Mouse (Mus musculus) monocyte, adult 59 days (primary cell): ENCODE data around the gene Trim30c. TPM values are rescaled to one million over a fixed set of nuclear protein-coding genes. Genes with fewer than 3 reads are reported as not detected.

Experiments
- total RNA-seq, 2 experiments: library from RNA; stranded (reverse); gene quantifications; one replicate each; pipeline ENCODE4 v1.2.4; 2023

The Trim30c gene
- 1 to 10 TPM; 4.3 to 7.5 TPM for total RNA-seq

DNA sequence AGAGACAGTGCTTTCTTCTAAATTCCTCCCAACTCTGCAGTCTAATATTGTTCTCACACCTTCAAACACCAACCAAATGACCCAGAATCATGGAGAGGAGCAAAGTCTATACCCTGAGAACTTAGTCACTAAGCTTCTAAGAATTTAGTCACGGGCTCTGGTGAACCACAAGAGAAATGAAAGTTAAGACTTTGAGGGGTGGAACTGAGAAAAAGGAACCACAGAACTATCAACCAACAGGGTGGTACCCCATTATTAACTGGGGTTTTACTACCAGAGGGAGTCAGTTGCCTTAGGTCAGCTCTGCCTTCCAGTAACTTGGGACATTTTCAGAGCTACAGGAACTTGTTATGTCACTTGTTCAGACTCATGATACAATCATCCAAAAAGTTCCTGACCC lies at the start of gene Trim30c:
Trim30c (minus strand) TSS at position 140 of the 400 bp plus-strand sequence.

DNA sequence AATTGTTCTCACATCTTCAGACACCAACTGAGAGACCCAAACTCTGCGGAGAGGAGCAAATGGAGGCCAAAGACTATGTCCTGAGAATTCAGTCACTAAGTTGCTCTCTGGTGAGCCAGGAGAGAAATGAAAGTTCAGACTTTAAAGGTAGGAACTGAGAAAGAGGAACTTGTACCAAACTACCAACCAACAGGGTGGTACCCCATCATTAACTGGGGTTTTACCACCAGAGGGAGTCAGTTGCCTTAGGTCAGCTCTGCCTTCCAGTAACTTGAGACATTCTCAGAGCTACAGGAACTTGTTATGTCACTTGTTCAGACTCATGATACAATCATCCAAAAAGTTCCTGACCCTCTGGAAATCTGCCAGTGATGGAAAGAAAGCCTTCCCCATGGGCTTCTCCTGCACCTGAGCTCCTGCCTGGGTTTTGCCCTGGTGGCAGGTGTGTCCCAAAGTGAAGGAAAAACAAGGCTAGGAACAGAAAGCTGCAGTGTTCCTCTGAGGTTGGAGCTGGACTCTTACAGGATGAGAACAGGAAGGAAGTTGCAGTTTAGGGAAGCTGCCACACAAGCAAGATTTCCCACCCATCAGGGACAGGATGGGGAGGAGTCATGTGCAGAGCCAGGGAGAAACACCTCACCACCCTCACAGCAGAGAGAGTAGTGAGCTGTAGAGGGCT lies 30.8 kb downstream of the Trim30c start, which contains the start of gene Trim30b:
Trim30b (minus strand) TSS at position 149 of the 679 bp plus-strand sequence.

DNA sequence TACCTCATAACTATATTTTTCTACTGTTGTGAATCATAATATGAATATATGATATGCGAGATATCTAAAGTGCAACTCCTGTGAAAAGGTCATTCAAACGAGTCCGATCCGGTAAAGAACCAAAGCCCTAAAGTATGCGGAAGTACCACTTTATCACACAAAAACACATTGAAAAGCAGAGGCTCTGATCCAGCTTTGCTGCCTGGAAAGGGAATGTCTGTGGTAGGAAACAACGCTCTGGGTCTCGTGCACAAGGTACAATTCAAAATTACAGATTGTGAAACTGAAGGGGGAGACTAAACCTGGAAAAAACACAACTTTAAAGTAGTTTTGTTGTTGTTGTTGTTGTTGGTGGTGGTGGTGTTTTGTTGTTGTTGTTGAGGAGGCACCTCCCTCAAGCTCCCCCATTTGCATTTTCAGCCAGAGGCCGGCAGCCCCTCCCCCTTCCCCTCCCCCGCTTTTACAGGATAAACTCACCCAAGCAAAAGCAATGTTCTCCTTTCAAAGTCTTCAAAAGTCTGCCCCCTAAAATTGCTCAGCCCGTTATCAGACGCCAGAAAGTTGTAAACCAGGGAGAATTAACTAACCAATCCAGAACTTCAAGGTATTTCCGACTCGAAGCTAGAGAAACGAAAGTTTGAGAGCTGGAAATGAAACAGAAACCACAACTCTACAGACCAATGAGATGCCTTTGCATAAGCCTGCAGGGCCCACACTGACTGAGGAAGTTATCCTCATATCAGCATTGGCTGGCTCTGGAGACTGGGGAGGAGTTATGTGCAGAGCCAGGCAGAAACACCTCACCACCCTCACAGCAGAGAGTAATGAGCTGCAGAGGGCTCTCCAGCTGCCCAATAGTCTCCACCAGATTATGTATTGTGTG lies 47.7 kb downstream of the Trim30c start, which contains the start of gene Trim12c:
Trim12c (minus strand) TSS at position 646 of the 883 bp plus-strand sequence.

Other genes starting within 250 kb of the Trim30c start
- not detected for gene Olfm5, start 236.0 kb downstream of the Trim30c start, total RNA-seq
- gene Olfr648, start 217.4 kb downstream of the Trim30c start, total RNA-seq = not detected
- gene Olfr649, start 204.9 kb downstream of the Trim30c start, total RNA-seq = not detected
- gene Trim6, start 182.0 kb downstream of the Trim30c start, total RNA-seq = under 1 TPM; 0.24 to 0.39 TPM
- gene Trim34a, start 156.4 kb downstream of the Trim30c start, total RNA-seq = 10 to 100 TPM; 20.9 to 21.9 TPM
- 10 to 100 TPM; 13.3 to 15.3 TPM for gene Trim5, start 112.7 kb downstream of the Trim30c start, total RNA-seq
- gene Trim12a, start 85.4 kb downstream of the Trim30c start, total RNA-seq = 10 to 100 TPM; 43.9 to 46.9 TPM
- gene Trim34b, start 71.4 kb downstream of the Trim30c start, total RNA-seq = 1 to 10 TPM; 1.9 to 2.5 TPM
- 10 to 100 TPM; 27.5 to 28.4 TPM for gene Trim12c, start 47.5 kb downstream of the Trim30c start, total RNA-seq
- gene Trim30b, start 31.0 kb downstream of the Trim30c start, total RNA-seq = 10 to 100 TPM in 1 of 2 experiments, 1 to 10 TPM in 1; 9.3 to 11.8 TPM
- gene Trim30a, start 64.4 kb upstream of the Trim30c start, total RNA-seq = 10 to 100 TPM; 71.1 to 87.8 TPM
- 10 to 100 TPM; 23.5 to 33.3 TPM for gene Trim30d, start 107.0 kb upstream of the Trim30c start, total RNA-seq
- gene Olfr651, start 149.3 kb upstream of the Trim30c start, total RNA-seq = not detected
- gene Olfr652, start 160.1 kb upstream of the Trim30c start, total RNA-seq = not detected
- gene Olfr653, start 176.5 kb upstream of the Trim30c start, total RNA-seq = not detected
- gene Olfr654, start 186.2 kb upstream of the Trim30c start, total RNA-seq = not detected
- not detected for gene Olfr655, start 200.9 kb upstream of the Trim30c start, total RNA-seq
- not detected for gene Olfr656, start 213.1 kb upstream of the Trim30c start, total RNA-seq
- not detected for gene Olfr657, start 224.0 kb upstream of the Trim30c start, total RNA-seq
- gene Olfr658, start 246.5 kb upstream of the Trim30c start, total RNA-seq = not detected